Mouse (Mus musculus): ENCODE results near the gene H2-Q7.
"Not testable (repeated sequence)": the region's sequence is repeated elsewhere in the genome, so short reads cannot be mapped to it uniquely, and the experiment has no call there.

DNA sequence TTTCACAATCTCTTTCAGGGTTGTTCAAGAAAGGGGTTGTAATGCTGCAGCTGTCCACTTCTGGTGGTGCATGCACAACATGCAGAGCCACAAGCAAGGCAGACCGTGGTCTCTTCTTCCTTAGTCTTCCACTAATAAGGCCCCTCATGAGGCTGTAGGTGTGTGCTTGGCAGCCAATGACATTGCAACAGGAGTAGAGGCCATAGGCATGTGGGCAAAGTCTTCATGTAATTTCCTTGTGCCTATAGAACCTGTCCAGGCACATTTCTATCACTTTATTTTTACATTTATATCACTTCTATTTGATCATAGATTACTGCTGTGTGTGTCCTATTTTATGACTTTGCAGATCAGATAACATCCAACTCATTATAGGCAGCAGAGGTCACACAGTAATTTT lies 25.9 kb upstream of the H2-Q7 start:
- TF ChIP-seq POLR2A (IDR thresholded peaks at IDR 0.05; ENCODE audit: low read depth, low read length); CTCF (IDR thresholded peaks at IDR 0.05; ENCODE audit: borderline replicate concordance, insufficient read depth, low read length): not testable (repeated sequence)

Data from embryonic fibroblast, embryonic 13.5 days (primary cell).